Mouse (Mus musculus): ENCODE data around the gene Mgst2. TPM values are rescaled to one million over a fixed set of nuclear protein-coding genes. Genes with fewer than 3 reads are reported as not detected.

Gene Mgst2
- total RNA-seq, 2 experiments from 2014 or later, result 10.2 to 77.0 TPM

DNA sequence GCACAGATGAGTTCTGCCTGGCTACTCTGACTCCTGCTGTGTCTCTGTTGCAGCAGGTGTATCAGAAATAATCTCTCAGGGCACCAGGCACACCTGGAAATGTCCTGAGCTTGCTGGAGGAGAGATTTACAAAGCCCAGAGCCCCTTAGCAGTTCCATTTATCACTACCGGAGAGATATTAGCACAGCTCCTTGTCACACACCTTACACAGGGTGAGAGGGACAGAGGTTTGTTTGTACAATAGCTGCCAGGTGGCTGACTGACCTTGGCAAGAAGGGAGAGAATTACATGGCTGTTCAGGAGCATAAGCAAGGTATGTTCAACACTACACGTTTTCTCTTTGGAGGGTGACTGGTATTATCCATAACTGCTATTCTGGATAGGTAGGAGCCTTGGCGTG is 35.6 kb downstream of the Mgst2 start:
- no peak for ATAC-seq (replicated peaks; ENCODE audit: low FRiP score, poor library complexity, severe bottlenecking)

DNA sequence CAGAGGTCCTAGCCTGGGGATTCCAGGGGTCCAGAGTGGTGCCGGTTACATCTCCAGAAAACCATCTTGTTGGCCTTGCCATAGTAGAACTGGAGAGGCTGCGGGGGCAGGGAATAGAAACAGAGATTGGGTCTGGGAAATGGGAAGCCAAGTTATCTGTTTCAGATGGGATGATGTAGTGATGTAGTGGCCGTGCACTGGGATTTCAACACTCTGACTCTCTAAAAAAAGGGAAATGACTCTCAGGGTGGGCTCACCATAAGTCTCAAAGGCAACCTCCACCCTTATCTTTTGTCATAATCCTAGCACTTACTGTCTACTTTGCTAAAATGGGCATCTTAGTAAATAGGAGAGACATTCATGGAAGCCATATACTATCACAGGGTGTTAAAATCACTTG is 37.8 kb downstream of the Mgst2 start:
- no peak for ATAC-seq (replicated peaks; ENCODE audit: low FRiP score, poor library complexity, severe bottlenecking)

DNA sequence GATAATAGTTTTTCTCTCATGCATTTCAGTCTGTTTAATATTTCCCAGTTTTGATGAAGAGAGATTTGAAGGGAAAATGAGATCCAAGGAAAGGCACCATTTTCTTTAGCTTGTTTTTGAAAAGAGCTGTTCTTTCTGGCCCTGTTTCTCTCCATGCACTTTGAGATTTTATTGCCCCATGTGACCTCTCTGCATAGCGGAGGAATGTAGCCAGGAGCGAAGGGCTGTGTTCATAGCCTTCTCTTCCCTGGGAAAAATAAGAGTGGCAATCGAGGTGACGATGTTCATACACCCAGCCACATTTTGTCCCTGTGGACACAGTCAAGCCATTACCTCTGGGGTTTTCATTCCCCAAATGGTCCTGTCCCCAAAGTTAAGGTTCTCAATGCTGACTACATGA is 40.0 kb downstream of the Mgst2 start:
- ATAC-seq (replicated peaks; ENCODE audit: low FRiP score, poor library complexity, severe bottlenecking), result no peak

DNA sequence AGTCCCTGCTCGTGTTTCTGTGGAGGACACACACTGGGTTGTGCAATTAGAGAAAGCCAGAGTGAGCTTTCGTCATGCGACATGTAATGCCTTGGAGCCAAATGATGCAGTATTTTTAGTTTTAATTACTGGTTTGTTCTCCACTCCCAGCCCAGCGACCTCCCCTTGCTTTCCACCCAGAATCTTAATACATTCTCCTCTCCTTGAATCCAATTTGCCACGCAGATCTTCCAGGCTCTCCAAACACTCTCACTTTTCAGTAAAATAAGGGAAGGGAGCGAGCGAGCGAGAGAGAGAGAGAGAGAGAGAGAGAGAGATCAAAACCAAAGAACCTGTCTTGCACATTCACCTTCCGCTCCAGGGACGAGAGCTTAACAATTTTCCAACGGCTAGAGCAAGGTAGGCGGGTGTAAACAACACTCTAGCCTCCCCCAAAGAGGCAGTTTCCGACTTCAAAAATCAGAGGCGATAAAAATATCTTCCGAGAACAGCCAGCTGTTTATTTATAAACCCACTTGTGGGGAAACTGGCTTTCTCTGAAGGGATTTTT is 40.6 kb downstream of the Mgst2 start:
- no peak for ATAC-seq (replicated peaks; ENCODE audit: low FRiP score, poor library complexity, severe bottlenecking)

DNA sequence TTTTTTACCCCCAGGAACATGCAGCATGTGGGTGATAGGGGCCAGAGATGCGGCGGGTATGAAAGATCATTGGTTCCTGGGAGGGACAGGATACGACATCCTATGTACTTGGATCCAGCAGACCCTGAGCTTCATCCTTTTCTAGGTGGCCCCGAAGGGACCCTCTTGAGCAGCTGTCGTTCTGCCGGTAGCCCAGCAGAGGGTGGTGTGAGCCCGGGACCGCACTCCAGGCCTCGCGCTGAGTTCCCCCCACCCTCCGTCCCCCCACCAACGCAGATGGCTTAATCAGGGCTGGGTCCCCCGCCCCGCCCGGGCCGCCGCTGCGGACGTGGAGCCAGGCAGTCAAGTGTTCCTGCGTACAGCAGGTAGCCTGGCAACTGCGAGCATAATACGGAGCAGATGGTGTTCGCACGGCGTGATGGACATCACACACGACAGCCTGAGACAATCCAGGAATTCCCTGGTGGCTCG is 41.2 kb downstream of the Mgst2 start:
- ATAC-seq (replicated peaks; ENCODE audit: low FRiP score, poor library complexity, severe bottlenecking), result peak; percentile 62

DNA sequence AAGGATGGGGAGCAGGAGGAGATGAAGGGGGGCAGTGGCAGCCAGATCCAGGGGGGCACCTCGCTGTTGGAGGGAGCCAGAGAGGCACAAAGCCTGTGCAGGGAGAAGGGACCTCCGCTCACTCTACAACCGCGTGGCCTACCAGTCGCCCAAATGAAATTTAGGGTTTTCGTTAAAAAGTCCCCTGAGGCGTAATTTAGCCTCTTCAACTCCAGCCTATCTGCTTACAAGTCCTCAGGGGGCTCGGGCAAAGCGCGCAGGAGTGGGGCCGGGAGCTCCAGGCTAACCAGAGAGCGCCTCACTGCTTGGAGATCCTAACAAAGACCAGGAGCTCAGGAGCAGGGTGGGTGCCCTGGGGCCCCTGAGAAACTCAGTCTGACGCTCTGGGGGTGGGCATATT is 41.8 kb downstream of the Mgst2 start:
- no peak for ATAC-seq (replicated peaks; ENCODE audit: low FRiP score, poor library complexity, severe bottlenecking)

DNA sequence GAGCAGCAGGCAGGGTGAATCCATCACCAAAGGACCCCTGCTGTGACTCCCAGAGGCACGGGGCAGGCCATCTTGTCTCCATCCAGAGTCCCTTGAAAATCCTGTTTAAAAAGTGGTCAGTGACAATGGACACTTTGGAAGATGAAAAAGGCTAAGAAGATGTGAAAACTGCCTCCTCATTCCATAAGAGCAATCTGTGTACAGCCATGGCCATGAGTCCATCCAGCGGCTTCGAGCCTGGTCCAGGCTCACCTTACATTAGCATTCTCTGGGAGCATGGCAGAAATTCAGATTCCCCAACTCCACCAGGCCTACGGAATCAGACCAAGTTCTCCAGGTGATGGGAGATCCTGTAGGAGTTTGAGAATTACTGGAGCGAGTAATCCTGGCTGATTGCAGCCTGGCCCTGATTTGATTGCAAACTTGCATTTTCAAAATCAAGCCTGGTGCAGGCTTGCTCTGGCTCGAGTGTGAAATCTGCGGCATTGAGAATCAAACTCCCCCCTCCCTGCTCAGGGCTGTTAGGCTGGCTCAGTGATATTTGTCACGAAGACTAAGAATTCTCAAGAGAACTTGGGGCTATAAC is 42.6 kb downstream of the Mgst2 start:
- ATAC-seq (replicated peaks; ENCODE audit: low FRiP score, poor library complexity, severe bottlenecking), result no peak

DNA sequence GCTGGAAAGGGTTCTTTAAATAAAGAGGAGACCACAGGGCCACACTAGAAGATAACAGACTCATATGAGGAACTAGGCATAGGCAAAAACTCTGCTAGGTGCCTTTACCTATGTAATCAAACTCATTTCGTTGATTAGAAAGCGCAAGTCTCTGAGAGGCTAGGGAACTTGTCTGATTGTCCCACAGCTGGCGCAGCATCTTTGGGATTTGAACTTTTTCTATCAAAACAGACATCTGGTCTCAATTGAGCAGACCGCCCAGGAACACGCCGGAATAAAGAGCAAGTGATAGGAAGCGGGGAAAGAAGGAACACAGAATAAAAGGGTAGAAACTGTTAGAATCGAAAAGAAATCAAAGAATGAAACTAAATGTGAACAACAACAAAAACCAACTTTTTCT is 43.3 kb downstream of the Mgst2 start:
- ATAC-seq (replicated peaks; ENCODE audit: low FRiP score, poor library complexity, severe bottlenecking), result no peak

DNA sequence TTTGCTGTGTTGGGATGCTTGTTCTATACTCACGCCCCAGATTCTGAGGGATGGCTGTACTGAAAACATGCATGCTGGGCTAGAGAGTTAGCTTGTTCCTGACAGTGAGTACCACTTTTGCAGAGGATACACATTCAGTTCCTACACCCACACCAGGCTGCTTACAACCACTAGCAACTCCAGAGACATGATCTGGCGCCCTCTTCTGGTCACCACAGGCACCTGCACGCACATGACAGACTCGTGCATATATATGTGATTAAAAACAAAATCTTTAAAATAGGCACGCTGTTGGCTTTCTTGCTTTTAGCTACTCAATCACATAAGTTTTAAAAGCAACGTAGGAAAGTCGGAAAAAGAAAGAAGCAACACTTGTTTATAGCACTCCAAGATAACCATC is 45.1 kb downstream of the Mgst2 start:
- peak; percentile 53; the same call in 1 of the 2 replicates for ATAC-seq (replicated peaks; ENCODE audit: low FRiP score, poor library complexity, severe bottlenecking)

DNA sequence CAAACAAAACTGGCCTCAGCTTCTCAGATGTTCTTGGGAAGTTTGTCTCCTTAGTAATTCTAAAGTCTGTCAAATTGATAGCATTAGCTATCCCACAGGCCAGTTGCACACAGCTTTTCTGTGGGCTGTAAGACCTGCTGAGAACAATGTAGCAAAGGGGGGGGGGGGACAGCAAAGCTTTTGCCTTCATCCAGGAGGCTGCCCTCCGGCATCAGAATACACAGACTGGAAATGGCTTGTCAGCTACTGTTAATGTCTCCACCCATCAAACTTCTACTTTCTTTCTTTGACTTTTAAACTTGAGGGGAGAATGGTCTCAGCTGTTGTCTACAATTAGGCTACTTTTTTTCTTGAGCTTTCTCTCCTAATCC is 48.2 kb downstream of the Mgst2 start:
- no peak for ATAC-seq (replicated peaks; ENCODE audit: low FRiP score, poor library complexity, severe bottlenecking)

DNA sequence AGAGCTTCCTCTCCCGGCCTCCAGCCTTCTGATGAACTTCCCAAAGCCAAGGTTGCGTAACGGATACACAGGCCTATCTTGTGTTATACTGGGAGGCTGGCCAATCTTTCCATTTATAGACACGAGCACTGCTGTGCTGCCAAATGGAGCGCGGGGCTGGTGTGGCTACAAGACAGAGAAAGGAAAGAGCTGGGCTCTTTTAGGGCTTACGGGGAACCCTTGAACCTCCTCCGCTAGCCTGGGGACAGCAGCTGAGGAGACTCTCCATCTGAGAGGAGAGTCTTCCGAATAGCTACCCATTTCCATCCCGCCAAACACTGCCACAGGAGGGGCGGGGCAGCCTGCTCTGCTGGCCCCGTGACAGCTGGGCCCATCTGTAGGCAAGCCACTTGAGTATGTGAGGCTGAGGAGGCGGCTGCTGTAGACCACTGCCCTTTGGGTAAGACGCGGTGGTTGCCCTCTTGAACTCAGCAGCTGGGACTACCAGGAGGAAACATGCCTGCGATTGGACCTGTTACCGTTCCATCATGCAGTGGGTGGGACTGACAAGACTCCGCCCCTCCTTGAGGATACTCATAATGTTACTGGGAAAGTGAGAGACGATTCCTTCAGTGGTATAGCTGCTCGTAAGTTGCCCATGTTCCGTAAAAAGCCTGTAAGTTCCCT is 48.7 kb downstream of the Mgst2 start:
- peak; percentile 69 for ATAC-seq (replicated peaks; ENCODE audit: low FRiP score, poor library complexity, severe bottlenecking)

DNA sequence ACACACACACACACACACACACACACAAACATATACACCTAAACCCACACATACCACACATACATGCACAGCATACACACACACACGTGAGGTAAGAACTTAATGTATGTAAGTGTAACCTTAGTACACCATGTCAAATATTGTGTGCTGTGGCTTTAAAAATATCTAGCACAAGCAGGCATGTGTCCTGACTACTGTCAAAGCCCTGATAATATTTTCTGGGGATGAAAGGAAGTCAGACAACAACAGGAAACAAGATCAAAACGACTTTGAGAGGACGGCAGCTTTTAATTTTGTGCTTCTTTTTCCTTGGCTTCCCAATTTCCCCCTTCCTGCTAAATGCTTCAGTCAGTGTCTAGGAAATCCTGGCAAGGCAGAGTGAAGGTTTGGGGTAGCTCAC is 52.2 kb downstream of the Mgst2 start:
- ATAC-seq (replicated peaks; ENCODE audit: low FRiP score, poor library complexity, severe bottlenecking), result peak; percentile 73

DNA sequence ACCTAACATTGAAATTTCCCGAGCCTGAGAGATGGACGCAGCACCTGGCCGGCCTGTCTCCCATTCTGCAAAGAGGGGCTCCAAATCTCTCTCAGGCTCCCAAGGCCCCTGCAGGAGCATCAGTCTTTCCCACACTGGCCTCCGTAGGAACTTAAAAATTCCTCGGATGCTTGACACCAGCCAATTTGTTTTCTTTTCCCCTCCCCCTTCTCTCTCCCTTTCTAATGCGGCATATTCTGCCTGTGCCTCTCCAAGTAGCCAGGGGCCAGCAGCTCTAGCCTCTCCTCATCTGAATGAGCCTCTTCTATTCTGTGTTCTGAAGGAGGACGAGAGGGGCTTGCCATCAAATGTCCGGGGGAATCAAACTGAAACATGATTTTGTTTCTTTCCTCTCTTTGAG is 53.1 kb downstream of the Mgst2 start:
- ATAC-seq (replicated peaks; ENCODE audit: low FRiP score, poor library complexity, severe bottlenecking), result no peak

DNA sequence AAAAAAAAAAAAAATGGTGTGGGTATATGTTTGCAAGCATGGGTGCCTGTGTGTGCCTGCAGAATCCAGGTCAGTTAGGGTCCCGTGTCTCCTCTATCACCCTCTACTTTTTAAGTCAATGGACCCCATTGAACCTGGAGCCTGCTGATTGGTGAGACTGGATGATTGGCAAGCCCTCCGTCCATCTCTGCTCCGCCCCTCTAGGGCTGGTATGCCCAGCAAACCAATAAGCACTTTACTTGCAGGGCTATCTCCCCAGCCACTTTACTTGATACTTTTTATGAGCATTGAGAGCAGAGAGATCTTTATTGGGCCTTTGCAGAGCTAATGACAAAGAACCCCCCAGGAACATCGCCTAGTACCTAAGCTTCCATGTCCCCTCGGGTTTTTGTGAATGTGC is 54.3 kb downstream of the Mgst2 start:
- ATAC-seq (replicated peaks; ENCODE audit: low FRiP score, poor library complexity, severe bottlenecking), result no peak; the same call in 1 of the 2 replicates

DNA sequence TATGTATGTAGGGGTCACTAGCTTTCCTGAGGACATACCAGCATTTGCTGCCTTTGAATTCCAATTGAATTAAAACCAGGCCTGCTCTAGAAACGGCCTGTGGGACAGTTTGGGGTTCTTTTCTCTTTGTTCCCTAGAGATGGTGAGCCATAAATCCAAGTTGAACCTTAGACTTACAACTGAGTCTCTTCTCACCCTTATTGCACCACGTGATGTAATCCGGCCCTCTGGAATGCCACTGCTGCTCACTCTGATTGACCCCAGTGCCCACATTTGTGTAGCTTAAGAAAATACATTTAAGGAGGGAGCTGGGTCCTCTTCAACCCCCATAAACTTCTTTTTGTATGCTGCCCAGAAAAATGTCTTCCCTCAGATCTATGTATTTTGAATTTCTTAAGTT is 57.3 kb downstream of the Mgst2 start:
- ATAC-seq (replicated peaks; ENCODE audit: low FRiP score, poor library complexity, severe bottlenecking), result no peak

DNA sequence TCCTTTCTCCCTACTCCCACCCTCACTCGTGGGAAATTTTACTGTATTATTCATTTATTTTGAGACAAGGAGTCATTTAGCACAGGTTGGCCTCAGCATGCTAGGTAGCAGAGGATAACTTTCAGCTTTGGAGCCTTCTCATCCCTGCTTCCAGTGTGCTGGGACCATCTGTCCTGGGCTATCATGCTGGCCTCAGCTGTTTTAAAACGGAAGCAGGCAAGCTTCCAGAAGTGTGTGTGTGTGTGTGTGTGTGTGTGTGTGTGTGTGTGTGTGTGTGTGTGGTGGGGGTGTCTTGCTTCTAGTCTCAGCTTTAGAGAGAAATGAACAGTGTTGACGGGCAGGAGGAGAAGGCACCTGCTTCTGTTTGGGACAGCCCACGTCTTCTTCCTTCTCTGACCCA is 57.7 kb downstream of the Mgst2 start:
- ATAC-seq (replicated peaks; ENCODE audit: low FRiP score, poor library complexity, severe bottlenecking), result no peak

DNA sequence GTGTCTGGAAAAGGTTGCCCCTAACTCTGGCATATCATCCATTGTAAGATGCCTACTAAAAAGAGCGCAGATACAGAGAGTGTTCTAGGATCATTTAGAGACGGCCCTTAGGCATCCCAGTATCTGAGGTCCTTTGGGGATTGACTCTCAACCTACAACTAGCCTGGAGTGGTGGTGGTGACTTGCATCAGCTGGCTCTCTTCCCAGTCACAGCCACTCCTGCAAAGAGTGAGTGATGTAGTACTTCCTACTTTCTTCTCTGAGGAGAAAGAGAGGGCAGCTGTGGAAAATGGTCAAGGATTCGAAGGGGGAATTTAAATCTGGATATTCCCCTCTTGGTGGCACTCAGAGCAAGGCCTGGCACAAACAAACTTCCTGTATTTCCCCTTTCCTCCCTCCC is 59.2 kb downstream of the Mgst2 start:
- ATAC-seq (replicated peaks; ENCODE audit: low FRiP score, poor library complexity, severe bottlenecking), result no peak

DNA sequence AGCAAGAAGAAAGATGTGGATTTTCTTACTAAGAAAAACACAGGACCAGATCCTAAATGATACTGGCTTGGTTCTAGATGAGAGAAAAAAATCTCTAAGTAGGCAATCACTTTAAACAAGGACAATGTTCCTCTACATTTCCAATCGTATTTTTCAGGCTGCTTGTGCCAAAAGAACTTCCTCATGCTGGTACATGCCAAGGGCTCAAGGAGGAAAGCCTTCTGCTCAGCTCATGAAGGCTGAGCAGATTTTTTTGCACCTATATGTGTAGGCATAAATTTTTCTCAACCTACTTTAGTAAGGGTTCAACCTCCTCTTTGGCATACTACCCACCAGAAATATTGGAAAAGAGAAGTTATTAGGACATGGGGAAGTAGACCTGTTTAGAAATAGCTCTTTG is 59.8 kb downstream of the Mgst2 start:
- ATAC-seq (replicated peaks; ENCODE audit: low FRiP score, poor library complexity, severe bottlenecking), result no peak

DNA sequence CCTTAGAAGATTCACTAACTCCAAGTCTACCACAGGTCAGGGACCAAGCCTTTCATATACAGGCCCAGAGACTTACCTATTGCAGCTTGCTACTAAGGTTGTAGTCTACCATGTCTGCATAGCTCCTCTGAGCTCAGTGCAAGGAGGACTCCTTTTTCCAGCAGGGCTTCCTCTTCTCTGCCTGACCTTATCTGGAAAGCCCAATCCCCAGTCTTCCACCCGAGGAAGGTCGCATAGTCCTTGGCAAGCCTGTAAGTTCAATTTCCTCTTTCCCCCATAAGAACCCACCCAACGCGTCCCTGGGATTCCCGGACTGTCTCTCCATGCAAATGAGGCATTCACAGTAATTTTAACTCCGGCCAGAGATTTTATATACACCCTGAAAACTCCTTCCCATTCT is 66.1 kb downstream of the Mgst2 start:
- no peak for ATAC-seq (replicated peaks; ENCODE audit: low FRiP score, poor library complexity, severe bottlenecking)

DNA sequence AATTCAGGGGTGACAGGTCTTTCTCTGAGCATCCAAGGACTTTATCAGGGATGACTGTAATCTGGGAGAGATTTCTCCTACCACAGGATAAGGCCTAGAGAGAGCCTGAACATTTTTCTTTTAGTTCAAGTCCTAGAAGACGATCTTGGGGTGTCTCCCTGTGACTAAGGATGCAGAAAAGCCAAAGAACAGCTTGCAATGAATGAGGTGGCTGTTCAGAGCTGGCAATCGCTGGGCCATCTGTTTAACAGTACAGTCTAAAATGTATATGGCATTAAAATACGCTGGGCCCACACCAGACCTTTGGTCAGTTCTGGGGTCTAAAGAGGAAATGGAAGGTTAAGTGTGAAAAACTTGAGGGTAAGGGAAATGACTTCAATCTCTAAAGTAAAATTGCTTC is 67.3 kb downstream of the Mgst2 start:
- ATAC-seq (replicated peaks; ENCODE audit: low FRiP score, poor library complexity, severe bottlenecking), result no peak

DNA sequence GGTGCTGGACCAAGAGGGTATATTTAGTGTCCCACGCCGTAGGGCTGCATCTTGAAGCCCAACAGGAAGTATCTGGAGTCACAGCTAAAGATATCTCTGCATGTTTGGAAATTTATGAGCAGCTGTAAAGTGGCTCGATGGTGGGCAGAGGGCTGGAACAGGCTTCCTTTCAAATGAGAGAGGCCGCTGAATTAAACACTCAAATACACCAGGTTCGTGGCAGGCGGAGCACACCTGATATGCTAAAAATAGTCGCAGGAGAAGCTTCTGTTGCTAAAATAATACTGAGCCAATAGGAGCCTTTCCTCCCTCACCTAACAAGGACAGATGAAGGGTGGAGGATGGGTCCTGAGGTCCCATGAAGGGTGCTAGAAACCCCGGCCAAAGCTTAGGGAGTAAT is 67.8 kb downstream of the Mgst2 start:
- ATAC-seq (replicated peaks; ENCODE audit: low FRiP score, poor library complexity, severe bottlenecking), result peak; percentile 56

DNA sequence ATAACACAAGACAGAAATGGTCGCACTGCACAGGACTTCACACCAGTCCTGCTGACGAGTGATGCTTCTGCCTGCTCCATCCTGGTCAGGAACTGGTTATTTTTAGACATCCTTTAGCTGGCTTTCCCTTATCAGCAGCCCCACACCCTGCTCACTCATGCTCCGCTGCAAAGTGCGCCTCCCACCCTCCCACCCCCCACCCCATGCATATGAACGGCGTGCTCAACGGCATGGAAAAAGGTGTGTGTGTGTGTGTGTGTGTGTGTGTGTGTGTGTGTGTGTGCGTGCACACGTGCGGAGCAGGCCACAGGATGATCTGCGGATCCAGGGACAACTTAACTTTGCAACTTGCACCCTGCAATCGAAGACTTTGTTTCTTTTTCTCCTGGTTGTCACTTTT is 68.3 kb downstream of the Mgst2 start:
- ATAC-seq (replicated peaks; ENCODE audit: low FRiP score, poor library complexity, severe bottlenecking), result peak; percentile 92

Measured in erythroblast, adult 5-6 weeks (primary cell).